Mouse (Mus musculus): Measurements from ENCODE around the gene Rap1gap2.

- TF ChIP-seq CTCF (conservative IDR thresholded peaks at IDR 0.05 in 1 of 2, IDR thresholded peaks at IDR 0.05 in 1 of 2; ENCODE audit: low read depth in 2 of 2, low read length in 2 of 2) (no peak), CHD2 (IDR thresholded peaks at IDR 0.05; ENCODE audit: low read length) (no peak), TCF12 (IDR thresholded peaks at IDR 0.05; ENCODE audit: low read depth, low read length) (no peak), ZKSCAN1 (IDR thresholded peaks at IDR 0.05; ENCODE audit: borderline replicate concordance, low read depth, low read length) (no peak), POLR2AphosphoS2 (IDR thresholded peaks at IDR 0.05; ENCODE audit: low read depth, low read length) (no peak), UBTF (IDR thresholded peaks at IDR 0.05; ENCODE audit: low read depth, low read length) (no peak), MYC (IDR thresholded peaks at IDR 0.05; ENCODE audit: low read depth, low read length) (no peak), POLR2A (IDR thresholded peaks at IDR 0.05; ENCODE audit: low read depth, low read length) (no peak), ZC3H11A (IDR thresholded peaks at IDR 0.05; ENCODE audit: low read depth, low read length) (no peak), USF2 (conservative IDR thresholded peaks at IDR 0.05; ENCODE audit: low read depth, low read length) (no peak), MAFK (IDR thresholded peaks at IDR 0.05; ENCODE audit: insufficient replicate concordance, low read length) (no peak), ZMIZ1 (IDR thresholded peaks at IDR 0.05; ENCODE audit: low read depth, low read length) (no peak)
Measured at GRCm38 (mm10) chr11:74574768-74575434, 35.8 kb downstream of the Rap1gap2 start.
